Mouse (Mus musculus) heart, postnatal 0 days (tissue): Measurements from ENCODE around the gene Fam217a.
"Not testable (repeated sequence)": the region's sequence is repeated elsewhere in the genome, so short reads cannot be mapped to it uniquely, and the experiment has no call there.

Experiments
- CTCF ChIP-seq: IDR thresholded peaks from 2 replicates; pipeline ENCODE4 v1.5.1; 2016; ENCODE audit warnings: antibody characterized with exemption, control low read depth, low read depth
- EP300 ChIP-seq: IDR thresholded peaks from 2 replicates; pipeline ENCODE4 v1.6.1; 2016; ENCODE audit warnings: antibody characterized with exemption, low read depth

DNA sequence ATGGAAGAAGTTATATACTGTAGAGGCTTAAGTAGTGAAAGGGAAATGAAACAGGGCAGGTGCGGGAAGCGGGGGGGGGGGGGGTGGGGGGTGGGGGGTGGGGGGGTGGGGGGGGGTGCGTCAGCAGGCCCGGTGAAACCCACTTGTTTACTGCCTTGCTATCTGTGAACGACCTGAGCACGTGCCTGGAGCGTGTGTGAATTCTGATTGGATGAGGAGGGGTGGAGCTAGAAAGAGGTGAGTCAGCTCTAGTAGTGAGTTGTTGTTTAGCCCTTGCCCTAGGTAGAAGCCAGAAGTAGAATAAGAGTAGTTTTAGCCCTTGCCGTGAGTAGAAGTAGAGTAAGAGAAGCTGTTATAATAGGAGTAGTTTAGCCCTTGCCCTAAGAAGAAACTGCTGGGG is 62.9 kb downstream of the Fam217a start:
- not testable (repeated sequence) for TF ChIP-seq EP300, CTCF
